Mouse (Mus musculus): ENCODE measurements at regions not wholly inside any gene's neighbourhood (a gene's known extent, or its start where the extent isn't known, plus 50 kb on each side); places are given as distances from the start of the nearest gene placed in this dataset.

GRCm38 (mm10) chr13:70454592-70455390 is 182.6 kb downstream of the Ice1 start:
- Histone ChIP-seq H3K36me3 (ENCODE audit: control insufficient read depth, insufficient read depth, low read length) (no peaks in the 10 kb centered on the region), H3K9ac (ENCODE audit: low read depth, low read length) (no peak overlapping the region), H3K4me1 (replicated peaks; ENCODE audit: control insufficient read depth, insufficient read depth, low read length) (no peaks in the 10 kb centered on the region), H3K4me3 (ENCODE audit: low read depth, low read length) (no peak overlapping the region), H3K27ac (ENCODE audit: low read depth, low read length) (no peak overlapping the region), H3K4me2 (no peak overlapping the region), H3K9me3 (ENCODE audit: control insufficient read depth, low read length) (no peaks in the 10 kb centered on the region), H3K27me3 (replicated peaks; ENCODE audit: control insufficient read depth, insufficient read depth, low read length) (no peaks in the 10 kb centered on the region)
- DNase-seq (ENCODE audit: low spot score) = no peak
- ATAC-seq (replicated peaks; ENCODE audit: low FRiP score) = no peak
- WGBS = 70% methylated on average over 4 of the region's 4 CpGs

- WGBS = 70% methylated on average over 3 of the region's 3 CpGs
- ATAC-seq (replicated peaks; ENCODE audit: low FRiP score) (no peak), DNase-seq (ENCODE audit: low spot score) (no peak)
- Histone ChIP-seq H3K4me2 (no peak overlapping the region), H3K4me3 (ENCODE audit: low read depth, low read length) (no peak overlapping the region), H3K27ac (ENCODE audit: low read depth, low read length) (no peak overlapping the region), H3K4me1 (replicated peaks; ENCODE audit: control insufficient read depth, insufficient read depth, low read length) (no peaks in the 10 kb centered on the region), H3K9me3 (ENCODE audit: control insufficient read depth, low read length) (no peaks in the 10 kb centered on the region), H3K27me3 (replicated peaks; ENCODE audit: control insufficient read depth, insufficient read depth, low read length) (no peaks in the 10 kb centered on the region), H3K9ac (ENCODE audit: low read depth, low read length) (no peak overlapping the region), H3K36me3 (ENCODE audit: control insufficient read depth, insufficient read depth, low read length) (no peaks in the 10 kb centered on the region)
Measured at GRCm38 (mm10) chr13:70458406-70458805, 179.0 kb downstream of the Ice1 start.

- no peak overlapping the region for H3K4me2 ChIP-seq
- H3K36me3 ChIP-seq (ENCODE audit: control insufficient read depth, insufficient read depth, low read length) = no peaks in the 10 kb centered on the region
- no peaks in the 10 kb centered on the region for H3K9me3 ChIP-seq (ENCODE audit: control insufficient read depth, low read length)
- no peak for ATAC-seq (replicated peaks; ENCODE audit: low FRiP score)
- DNase-seq (ENCODE audit: low spot score) = no peak
- H3K4me1 ChIP-seq (replicated peaks; ENCODE audit: control insufficient read depth, insufficient read depth, low read length) = no peaks in the 10 kb centered on the region
- no peak overlapping the region for H3K9ac ChIP-seq (ENCODE audit: low read depth, low read length)
- H3K4me3 ChIP-seq (ENCODE audit: low read depth, low read length) = no peak overlapping the region
- 80% methylated on average over 5 of the region's 5 CpGs for WGBS
- H3K27ac ChIP-seq (ENCODE audit: low read depth, low read length) = no peak overlapping the region
- H3K27me3 ChIP-seq (replicated peaks; ENCODE audit: control insufficient read depth, insufficient read depth, low read length) = no peaks in the 10 kb centered on the region
Measured at GRCm38 (mm10) chr13:70464996-70465395, 172.4 kb downstream of the Ice1 start.

GRCm38 (mm10) chr13:70474746-70475145 is 162.7 kb downstream of the Ice1 start:
- no peak overlapping the region for H3K4me2 ChIP-seq
- ATAC-seq (replicated peaks; ENCODE audit: low FRiP score) (no peak), DNase-seq (ENCODE audit: low spot score) (no peak)
- no peak overlapping the region for H3K27ac ChIP-seq (ENCODE audit: low read depth, low read length)
- no peak overlapping the region for H3K4me3 ChIP-seq (ENCODE audit: low read depth, low read length)
- 72% methylated on average over 4 of the region's 4 CpGs for WGBS
- H3K36me3 ChIP-seq (ENCODE audit: control insufficient read depth, insufficient read depth, low read length) = no peaks in the 10 kb centered on the region
- H3K27me3 ChIP-seq (replicated peaks; ENCODE audit: control insufficient read depth, insufficient read depth, low read length) = no peaks in the 10 kb centered on the region
- no peaks in the 10 kb centered on the region for H3K9me3 ChIP-seq (ENCODE audit: control insufficient read depth, low read length)
- no peak overlapping the region for H3K9ac ChIP-seq (ENCODE audit: low read depth, low read length)
- H3K4me1 ChIP-seq (replicated peaks; ENCODE audit: control insufficient read depth, insufficient read depth, low read length) = no peaks in the 10 kb centered on the region

- no peak for ATAC-seq (replicated peaks; ENCODE audit: low FRiP score)
- no peak for DNase-seq (ENCODE audit: low spot score)
- no peaks in the 10 kb centered on the region for H3K27me3 ChIP-seq (replicated peaks; ENCODE audit: control insufficient read depth, insufficient read depth, low read length)
- H3K4me1 ChIP-seq (replicated peaks; ENCODE audit: control insufficient read depth, insufficient read depth, low read length) = no peaks in the 10 kb centered on the region
- no peak overlapping the region for H3K27ac ChIP-seq (ENCODE audit: low read depth, low read length)
- H3K9ac ChIP-seq (ENCODE audit: low read depth, low read length) = no peak overlapping the region
- H3K9me3 ChIP-seq (ENCODE audit: control insufficient read depth, low read length) = no peaks in the 10 kb centered on the region
- H3K4me3 ChIP-seq (ENCODE audit: low read depth, low read length) = no peak overlapping the region
- H3K4me2 ChIP-seq = no peak overlapping the region
- H3K36me3 ChIP-seq (ENCODE audit: control insufficient read depth, insufficient read depth, low read length) = no peaks in the 10 kb centered on the region
- WGBS = 75% methylated on average over 2 of the region's 2 CpGs
Measured at GRCm38 (mm10) chr13:70475366-70475765, 162.1 kb downstream of the Ice1 start.

GRCm38 (mm10) chr13:70499302-70499701 is 138.1 kb downstream of the Ice1 start:
- H3K9ac ChIP-seq (ENCODE audit: low read depth, low read length) = no peak overlapping the region
- no peaks in the 10 kb centered on the region for H3K9me3 ChIP-seq (ENCODE audit: control insufficient read depth, low read length)
- H3K27ac ChIP-seq (ENCODE audit: low read depth, low read length) = no peak overlapping the region
- no peak for DNase-seq (ENCODE audit: low spot score)
- no peaks in the 10 kb centered on the region for H3K4me1 ChIP-seq (replicated peaks; ENCODE audit: control insufficient read depth, insufficient read depth, low read length)
- H3K4me3 ChIP-seq (ENCODE audit: low read depth, low read length) = no peak overlapping the region
- no peak overlapping the region for H3K4me2 ChIP-seq
- WGBS = 63% methylated on average over 4 of the region's 4 CpGs
- H3K36me3 ChIP-seq (ENCODE audit: control insufficient read depth, insufficient read depth, low read length) = no peaks in the 10 kb centered on the region
- H3K27me3 ChIP-seq (replicated peaks; ENCODE audit: control insufficient read depth, insufficient read depth, low read length) = no peaks in the 10 kb centered on the region
- ATAC-seq (replicated peaks; ENCODE audit: low FRiP score) = no peak
